Mouse (Mus musculus): Measurements from ENCODE around the gene Sh3gl3.

- TF ChIP-seq CTCF (IDR thresholded peaks at IDR 0.05; ENCODE audit: low read depth, low read length) (no peak), POLR2A (IDR thresholded peaks at IDR 0.05; ENCODE audit: borderline replicate concordance, low read depth, low read length) (no peak)
Measured at GRCm38 (mm10) chr7:82233201-82233600, 59.6 kb downstream of the Sh3gl3 start.
